Mouse (Mus musculus) limb, embryonic 11.5 days (tissue): ENCODE results near the gene Zfp518b. TPM values are rescaled to one million over a fixed set of nuclear protein-coding genes. Genes with fewer than 3 reads are reported as not detected.

Experiments used
- ATAC-seq: fragments of 200-750 bp; cut with Nextera tagmentation; 2 replicates; pipeline ENCODE4 v1.8.0; 2017; ENCODE audit warnings: low read depth; ENCODE audit not compliant: insufficient number of reproducible peaks, low FRiP score, low TSS enrichment
- DNase-seq: peaks from one replicate; pipeline ENCODE4 v3.0.0-alpha.2; 2015; ENCODE audit warnings: low spot score
- H3K27ac ChIP-seq: fragments of 300-500 bp; sonication (generic); replicated peaks from 2 replicates; pipeline ENCODE4 v1.5.1; 2014; ENCODE audit warnings: low read depth, mild to moderate bottlenecking, low read length
- H3K27me3 ChIP-seq: fragments of 300-500 bp; sonication (generic); 2 replicates; pipeline ENCODE4 v1.6.1; 2014; ENCODE audit warnings: mild to moderate bottlenecking, low read length, mixed read lengths; ENCODE audit not compliant: control insufficient read depth, insufficient read depth
- H3K36me3 ChIP-seq: fragments of 300-500 bp; sonication (generic); 2 replicates; pipeline ENCODE4 v1.6.1; 2014; ENCODE audit warnings: mild to moderate bottlenecking, low read length, moderate library complexity, mixed read lengths; ENCODE audit not compliant: control insufficient read depth, insufficient read depth
- H3K4me1 ChIP-seq: fragments of 300-500 bp; sonication (generic); 2 replicates; pipeline ENCODE4 v1.6.1; 2014; ENCODE audit warnings: low read length, mixed read lengths; ENCODE audit not compliant: control insufficient read depth, insufficient read depth
- H3K4me2 ChIP-seq: fragments of 300-500 bp; sonication (generic); 2 replicates; pipeline ENCODE4 v1.6.1; 2014; ENCODE audit warnings: low read depth, mild to moderate bottlenecking, moderate library complexity; ENCODE audit not compliant: severe bottlenecking
- H3K4me3 ChIP-seq: fragments of 300-500 bp; sonication (generic); 2 replicates; pipeline ENCODE4 v1.5.1; 2014; ENCODE audit warnings: low read depth, low read length
- H3K9ac ChIP-seq: fragments of 300-500 bp; sonication (generic); 2 replicates; pipeline ENCODE4 v1.6.1; 2014; ENCODE audit warnings: mild to moderate bottlenecking, low read length
- H3K9me3 ChIP-seq: fragments of 300-500 bp; sonication (generic); 2 replicates; pipeline ENCODE4 v1.6.1; 2016; ENCODE audit warnings: low read length; ENCODE audit not compliant: control insufficient read depth
- WGBS: fragments of 180-500 bp; shearing (Covaris S2); extraction: QIAGEN DNeasy Blood & Tissue Kit; methylation state at CpG from one replicate; pipeline ENCODE4 v1.1.7; 2014; 5-methylcytosine and 5-hydroxymethylcytosine counted together
- polyA plus RNA-seq: library from polyadenylated mRNA; unstranded; fragments of >200 nt; fragmentation: Nextera tagmentation; extraction: Ambion mirVana; gene quantifications from 2 replicates; pipeline ENCODE4 v1.2.1, GENCODE M21; 2014

Gene Zfp518b
- polyA plus RNA-seq, 1 experiment from 2014 or later: 34.4 TPM

- Histone ChIP-seq H3K4me1 (no peaks in the 10 kb centered on the region), H3K9me3 (no peaks in the 10 kb centered on the region), H3K36me3 (no peaks in the 10 kb centered on the region), H3K27ac (no peak overlapping the region), H3K9ac (no peak overlapping the region), H3K27me3 (no peaks in the 10 kb centered on the region), H3K4me3 (no peak overlapping the region), H3K4me2 (no peak overlapping the region)
- DNase-seq (no peak), ATAC-seq (no peak)
Measured at GRCm38 (mm10) chr5:38641526-38641925, 43.1 kb downstream of the Zfp518b start.

- H3K4me2 ChIP-seq: no peak overlapping the region
- H3K27ac ChIP-seq: no peak overlapping the region
- no peak for DNase-seq
- H3K4me3 ChIP-seq: no peak overlapping the region
- no peaks in the 10 kb centered on the region for H3K27me3 ChIP-seq
- no peak overlapping the region for H3K9ac ChIP-seq
- no peak for ATAC-seq
- H3K36me3 ChIP-seq: no peaks in the 10 kb centered on the region
- no peaks in the 10 kb centered on the region for H3K9me3 ChIP-seq
- no peaks in the 10 kb centered on the region for H3K4me1 ChIP-seq
- 86% methylated on average over 5 of the region's 5 CpGs for WGBS
Measured at GRCm38 (mm10) chr5:38636301-38636749, 48.3 kb downstream of the Zfp518b start.

GRCm38 (mm10) chr5:38635696-38636095, 48.9 kb downstream of the Zfp518b start:
- Histone ChIP-seq H3K9ac (no peak overlapping the region), H3K4me1 (no peaks in the 10 kb centered on the region), H3K27ac (no peak overlapping the region), H3K27me3 (no peaks in the 10 kb centered on the region), H3K9me3 (no peaks in the 10 kb centered on the region), H3K36me3 (no peaks in the 10 kb centered on the region), H3K4me3 (no peak overlapping the region), H3K4me2 (no peak overlapping the region)
- DNase-seq (no peak), ATAC-seq (no peak)
- WGBS: 86% methylated on average over 1 of the region's 1 CpGs

- DNase-seq: no peak
- Histone ChIP-seq H3K27ac (no peak overlapping the region), H3K4me3 (no peak overlapping the region), H3K36me3 (no peaks in the 10 kb centered on the region), H3K9me3 (no peaks in the 10 kb centered on the region), H3K9ac (no peak overlapping the region), H3K4me1 (no peaks in the 10 kb centered on the region), H3K4me2 (no peak overlapping the region), H3K27me3 (no peaks in the 10 kb centered on the region)
- 72% methylated on average over 11 of the region's 11 CpGs for WGBS
- ATAC-seq: no peak
Measured at GRCm38 (mm10) chr5:38634321-38635164, 50.1 kb downstream of the Zfp518b start.

GRCm38 (mm10) chr5:38632463-38633449, 51.9 kb downstream of the Zfp518b start:
- Histone ChIP-seq H3K36me3 (no peaks in the 10 kb centered on the region), H3K27me3 (no peaks in the 10 kb centered on the region), H3K9me3 (no peaks in the 10 kb centered on the region), H3K4me1 (peaks cover 3% of the 10 kb centered on the region; the same call in 1 of the 2 replicates), H3K27ac (no peak overlapping the region), H3K4me3 (no peak overlapping the region), H3K9ac (no peak overlapping the region), H3K4me2 (no peak overlapping the region)
- DNase-seq (peak; percentile 87), ATAC-seq (no peak)
- WGBS: 60% methylated on average over 13 of the region's 13 CpGs

- no peak overlapping the region for H3K9ac ChIP-seq
- no peak overlapping the region for H3K4me3 ChIP-seq
- no peaks in the 10 kb centered on the region for H3K36me3 ChIP-seq
- WGBS: 42% methylated on average over 2 of the region's 2 CpGs
- H3K4me1 ChIP-seq: peaks cover 6% of the 10 kb centered on the region; the same call in 1 of the 2 replicates
- H3K9me3 ChIP-seq: no peaks in the 10 kb centered on the region
- ATAC-seq (no peak), DNase-seq (no peak)
- no peak overlapping the region for H3K4me2 ChIP-seq
- no peak overlapping the region for H3K27ac ChIP-seq
- no peaks in the 10 kb centered on the region for H3K27me3 ChIP-seq
Measured at GRCm38 (mm10) chr5:38628023-38628422, 56.6 kb downstream of the Zfp518b start.

GRCm38 (mm10) chr5:38626883-38627282, 57.7 kb downstream of the Zfp518b start:
- ATAC-seq (peak; percentile 53), DNase-seq (peak; percentile 36)
- no peaks in the 10 kb centered on the region for H3K36me3 ChIP-seq
- H3K27ac ChIP-seq: no peak overlapping the region
- no peak overlapping the region for H3K4me2 ChIP-seq
- peaks cover 6% of the 10 kb centered on the region; the same call in 1 of the 2 replicates for H3K4me1 ChIP-seq
- H3K4me3 ChIP-seq: no peak overlapping the region
- 10% methylated on average over 3 of the region's 3 CpGs for WGBS
- H3K9ac ChIP-seq: no peak overlapping the region
- H3K9me3 ChIP-seq: no peaks in the 10 kb centered on the region
- H3K27me3 ChIP-seq: no peaks in the 10 kb centered on the region

GRCm38 (mm10) chr5:38620783-38621182, 63.8 kb downstream of the Zfp518b start:
- no peaks in the 10 kb centered on the region for H3K27me3 ChIP-seq
- H3K27ac ChIP-seq: no peak overlapping the region
- H3K4me2 ChIP-seq: no peak overlapping the region
- ATAC-seq (0 out of 2 replicates have a peak, but pooled peaks have one; percentile 44), DNase-seq (peak; percentile 61)
- no peaks in the 10 kb centered on the region for H3K9me3 ChIP-seq
- no peak overlapping the region for H3K9ac ChIP-seq
- H3K4me3 ChIP-seq: no peak overlapping the region
- H3K36me3 ChIP-seq: no peaks in the 10 kb centered on the region
- H3K4me1 ChIP-seq: peaks cover 9% of the 10 kb centered on the region
- 31% methylated on average over 5 of the region's 5 CpGs for WGBS
